Mouse (Mus musculus) c-Kit-negative CD71-positive TER-119-positive erythroid progenitor cells, embryonic 14.5 days (primary cell): ENCODE data around the gene Pla2g16.
A peak's percentile ranks its signal among the peaks of the same experiment; 100 is the strongest.

Experiments used
- DNase-seq: peaks from one replicate; pipeline ENCODE4 v3.0.0-alpha.2; 2013; ENCODE audit warnings: low read depth, low spot score

Gene Pla2g16

DNA sequence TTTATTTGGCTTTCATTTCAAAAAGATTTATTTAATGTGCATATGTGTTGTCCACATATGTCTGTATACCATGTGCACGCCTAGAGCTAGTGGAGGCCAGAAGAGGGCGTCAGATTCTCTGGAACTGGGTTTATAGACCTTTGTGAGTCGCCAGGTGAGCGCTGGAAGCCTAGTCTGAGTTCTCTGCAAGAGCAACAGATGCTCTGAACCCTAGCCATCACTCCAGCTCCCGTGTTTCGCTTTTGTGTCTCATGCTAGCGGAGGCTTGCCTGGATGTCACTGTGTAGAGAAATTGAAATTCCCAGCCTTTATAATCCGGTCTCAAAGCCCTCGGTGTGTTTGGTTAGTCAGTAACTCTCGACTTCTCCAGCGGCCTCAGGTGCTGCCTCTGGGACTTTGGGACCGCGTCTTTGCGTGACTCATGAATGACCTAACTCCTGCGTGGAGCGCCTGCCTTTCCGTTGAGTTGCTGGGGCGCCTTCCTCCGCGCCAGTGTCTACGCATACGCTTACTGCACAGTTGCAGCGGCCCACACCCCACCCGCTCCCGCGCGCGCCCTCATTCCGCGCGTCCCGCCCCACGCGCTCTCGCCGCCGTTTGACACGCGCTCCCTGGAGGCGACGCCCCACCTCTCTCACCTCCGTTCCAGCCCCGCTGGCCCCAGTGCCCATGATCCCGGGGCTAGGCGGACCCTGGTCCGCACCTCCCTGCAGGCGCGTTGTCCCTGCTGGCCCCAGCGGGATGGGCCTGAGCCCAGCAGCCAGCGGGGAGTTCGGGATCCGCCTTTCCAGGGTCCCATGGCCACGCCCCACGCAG is 54.9 kb downstream of the Pla2g16 start, which contains the start of gene Hrasls5:
Gene Hrasls5, plus strand, starts transcription at position 600 of the 816 bp plus-strand sequence.
- no peak for DNase-seq

DNA sequence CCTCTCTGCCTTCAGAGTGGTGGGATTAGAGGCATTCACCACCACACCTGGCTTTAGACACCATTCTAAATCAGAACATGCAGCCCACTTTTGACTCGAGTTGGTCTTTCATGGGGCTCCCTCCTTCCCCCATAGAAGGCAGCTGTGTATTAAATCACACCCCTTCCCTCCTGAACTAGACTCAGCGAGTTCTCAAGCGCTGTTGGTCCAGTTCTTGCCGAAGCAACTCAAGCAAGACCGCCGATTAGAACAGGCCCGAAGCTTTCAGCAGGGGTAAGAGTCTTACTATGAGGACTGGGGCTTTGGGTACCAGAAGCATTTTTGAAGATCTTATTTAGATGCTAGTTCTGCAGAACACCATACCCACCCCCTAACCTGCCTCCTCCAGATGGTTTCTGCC is 55.9 kb downstream of the Pla2g16 start:
- DNase-seq, result no peak

DNA sequence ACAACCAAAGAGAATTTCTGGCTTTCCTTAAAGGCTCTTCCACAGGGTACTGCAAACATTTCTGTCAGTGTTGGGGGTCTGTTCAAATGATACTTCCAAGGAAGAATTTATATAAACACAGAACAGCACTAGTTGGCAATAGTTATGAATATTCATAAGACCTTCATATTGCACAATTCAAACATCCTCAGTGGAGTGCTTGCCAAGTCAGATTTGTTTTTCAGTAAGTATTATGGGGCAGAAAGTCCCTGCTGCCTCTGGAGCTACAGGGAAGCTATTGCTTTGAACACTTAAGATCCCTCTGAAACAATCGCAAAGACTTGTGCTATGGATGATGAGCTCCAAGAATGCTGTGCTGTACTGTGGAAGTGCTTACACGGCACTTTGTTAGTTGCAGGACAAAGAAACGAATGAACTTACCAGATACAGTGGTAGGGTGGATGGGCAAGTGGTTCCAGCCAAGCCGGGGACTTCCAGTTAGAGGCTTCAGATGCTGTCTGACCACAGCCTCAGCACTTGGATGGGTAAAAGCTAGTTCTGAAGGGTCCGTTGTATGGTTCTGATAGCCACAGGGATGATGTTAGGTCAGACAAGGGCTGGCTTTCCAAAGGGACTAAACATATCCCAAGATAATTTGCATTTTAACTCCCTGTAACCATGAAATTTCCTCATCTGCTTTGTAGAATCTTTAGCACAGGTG is 59.1 kb downstream of the Pla2g16 start:
- no peak for DNase-seq

DNA sequence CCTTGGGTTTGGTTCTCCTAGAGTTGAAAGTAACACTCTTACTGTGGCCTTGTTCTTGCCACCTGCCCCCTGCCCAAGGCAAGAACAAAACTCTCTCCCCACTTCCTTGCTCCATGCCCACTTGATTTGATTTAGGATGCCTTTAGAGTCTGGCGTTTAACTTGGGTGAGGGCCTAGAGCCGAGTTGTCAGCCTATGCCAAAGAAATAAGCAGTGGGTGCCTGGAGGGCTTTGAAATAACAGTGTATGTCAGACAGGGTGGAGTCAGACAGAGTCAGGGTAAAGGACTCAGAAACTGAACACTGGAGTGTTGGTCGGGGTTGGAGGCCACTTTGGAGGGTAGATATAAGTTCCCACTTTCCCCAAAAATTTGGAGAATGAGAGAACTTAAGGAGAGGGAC is 59.8 kb downstream of the Pla2g16 start:
- DNase-seq, result no peak

DNA sequence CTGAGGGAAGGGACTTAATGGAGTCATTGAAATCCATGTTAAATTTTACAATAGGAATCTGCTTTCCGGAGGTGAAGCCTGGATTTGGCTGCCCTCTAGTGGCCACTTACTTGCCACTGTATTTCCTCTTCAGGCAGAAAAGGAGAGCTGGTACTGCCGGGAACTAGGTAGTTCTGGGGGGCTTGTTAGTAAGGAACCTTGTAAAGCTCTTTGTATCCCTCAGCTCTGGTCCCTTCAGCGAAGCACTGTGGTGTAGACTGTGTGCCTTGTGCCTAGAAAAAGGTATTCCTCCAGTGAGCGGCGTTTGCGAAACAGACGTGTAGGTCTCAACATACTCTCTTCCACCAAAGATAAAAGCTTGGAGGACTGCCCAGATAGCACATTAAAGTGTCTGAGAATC is 60.4 kb downstream of the Pla2g16 start:
- peak; percentile 28 for DNase-seq

DNA sequence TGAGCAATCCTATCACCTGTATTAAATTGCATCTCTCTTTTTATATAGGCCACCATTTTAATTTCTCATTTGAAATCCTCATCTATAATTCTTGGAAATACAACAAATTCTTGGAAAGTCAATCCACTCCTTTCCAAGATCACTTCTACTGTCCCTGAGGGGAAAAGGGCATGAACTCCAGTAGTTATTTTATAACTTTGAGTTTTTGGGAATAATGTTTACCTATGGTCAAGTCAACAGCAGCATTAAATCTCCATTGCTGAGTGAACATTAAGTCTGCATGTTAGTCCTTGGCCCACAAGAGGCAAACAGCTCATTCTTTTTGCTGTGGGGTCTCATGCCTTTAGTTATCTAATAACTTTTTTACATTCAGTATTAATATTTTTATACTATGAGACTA is 75.8 kb downstream of the Pla2g16 start:
- DNase-seq, result no peak

DNA sequence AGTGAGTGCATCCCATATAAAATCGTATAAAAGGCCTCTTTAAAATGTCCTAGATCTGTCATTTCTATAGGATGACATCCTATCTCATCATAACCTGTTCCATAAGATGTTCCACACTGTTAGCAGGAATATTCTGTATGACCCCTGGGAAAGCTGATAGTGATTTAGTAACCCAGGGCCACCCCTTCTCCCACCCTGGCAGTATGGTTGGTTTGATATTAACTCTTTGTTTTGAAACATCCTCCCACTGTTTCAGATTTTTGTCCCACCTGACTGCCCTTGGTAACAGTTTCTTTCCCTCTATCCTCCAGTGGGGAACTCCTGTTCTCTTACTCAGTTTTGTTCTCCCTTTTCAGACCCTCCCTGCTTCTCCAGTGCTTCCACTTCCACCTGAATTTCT is 76.5 kb downstream of the Pla2g16 start:
- no peak for DNase-seq
